Mouse (Mus musculus): ENCODE results near the gene Tmem199.

Tmem199 gene

GRCm38 (mm10) chr11:78471326-78472103 lies 40.5 kb downstream of the Tmem199 start:
- no peak for DNase-seq

- DNase-seq, result no peak
Measured at GRCm38 (mm10) chr11:78467932-78468331, 44.0 kb downstream of the Tmem199 start.

- DNase-seq, result no peak
Measured at GRCm38 (mm10) chr11:78467515-78467914, 44.5 kb downstream of the Tmem199 start.

GRCm38 (mm10) chr11:78466242-78466912 lies 45.6 kb downstream of the Tmem199 start:
- peak in 1 of 2 experiments; percentile 25 for DNase-seq

GRCm38 (mm10) chr11:78465568-78466180 lies 46.3 kb downstream of the Tmem199 start, which contains the start of gene Slc46a1:
Gene Slc46a1 (plus strand): TSS chr11:78465697.
- DNase-seq, result peak; percentile 62 to 78

GRCm38 (mm10) chr11:78465116-78465515 lies 46.9 kb downstream of the Tmem199 start:
- DNase-seq, result no peak

GRCm38 (mm10) chr11:78463286-78464036 lies 48.5 kb downstream of the Tmem199 start:
- no peak for DNase-seq

- no peak for DNase-seq
Measured at GRCm38 (mm10) chr11:78462669-78463068, 49.3 kb downstream of the Tmem199 start.

GRCm38 (mm10) chr11:78461894-78462293 lies 50.1 kb downstream of the Tmem199 start:
- DNase-seq, result no peak

GRCm38 (mm10) chr11:78458740-78459139 lies 53.2 kb downstream of the Tmem199 start:
- no peak for DNase-seq

Data from cerebellum, postnatal 25 days (tissue).